Mouse (Mus musculus) lung, embryonic 14.5 days (tissue): Measurements from ENCODE around the gene Tenm3. TPM values are rescaled to one million over a fixed set of nuclear protein-coding genes. Genes with fewer than 3 reads are reported as not detected.

Source experiments
- ATAC-seq: fragments of 200-750 bp; cut with Nextera tagmentation; 2 replicates; pipeline ENCODE4 v1.8.0; 2017; ENCODE audit warnings: mild to moderate bottlenecking, moderate TSS enrichment, moderate library complexity; ENCODE audit not compliant: insufficient read depth
- DNase-seq: peaks from one replicate; pipeline ENCODE4 v3.0.0-alpha.2; 2015
- H3K27ac ChIP-seq: fragments of 300-500 bp; sonication (generic); 2 replicates; pipeline ENCODE4 v1.5.1; 2014; ENCODE audit warnings: low read depth, mild to moderate bottlenecking, moderate library complexity
- H3K27me3 ChIP-seq: fragments of 300-500 bp; sonication (generic); 2 replicates; pipeline ENCODE4 v1.6.1; 2014; ENCODE audit warnings: low read length, control low read depth; ENCODE audit not compliant: insufficient read depth
- H3K36me3 ChIP-seq: fragments of 300-500 bp; sonication (generic); 2 replicates; pipeline ENCODE4 v1.6.1; 2014; ENCODE audit warnings: control low read depth; ENCODE audit not compliant: insufficient read depth
- H3K4me1 ChIP-seq: fragments of 300-500 bp; sonication (generic); 2 replicates; pipeline ENCODE4 v1.6.1; 2014; ENCODE audit warnings: antibody characterized with exemption, control low read depth; ENCODE audit not compliant: insufficient read depth
- H3K4me2 ChIP-seq: fragments of 300-500 bp; sonication (generic); 2 replicates; pipeline ENCODE4 v1.6.1; 2014; ENCODE audit warnings: mild to moderate bottlenecking
- H3K4me3 ChIP-seq: fragments of 300-500 bp; sonication (generic); 2 replicates; pipeline ENCODE4 v1.5.1; 2014; ENCODE audit warnings: low read depth, low read length
- H3K9ac ChIP-seq: fragments of 300-500 bp; sonication (generic); 2 replicates; pipeline ENCODE4 v1.6.1; 2014
- H3K9me3 ChIP-seq: fragments of 300-500 bp; sonication (generic); 2 replicates; pipeline ENCODE4 v1.6.1; 2016; ENCODE audit warnings: low read depth, low read length, control low read depth
- CTCF ChIP-seq: IDR thresholded peaks from 2 replicates; pipeline ENCODE4 v1.5.1; 2016; ENCODE audit warnings: antibody characterized with exemption, low read depth
- WGBS: fragments of 180-500 bp; shearing (Covaris S2); extraction: QIAGEN DNeasy Blood & Tissue Kit; methylation state at CpG from one replicate; pipeline ENCODE4 v1.1.7; 2014; 5-methylcytosine and 5-hydroxymethylcytosine counted together
- polyA plus RNA-seq: library from polyadenylated mRNA; unstranded; fragments of >200 nt; fragmentation: Nextera tagmentation; extraction: Ambion mirVana; gene quantifications from 2 replicates; pipeline ENCODE4 v1.2.1, GENCODE M21; 2014

Tenm3 gene
- polyA plus RNA-seq, 1 experiment from 2014 or later = 9.8 TPM

DNA sequence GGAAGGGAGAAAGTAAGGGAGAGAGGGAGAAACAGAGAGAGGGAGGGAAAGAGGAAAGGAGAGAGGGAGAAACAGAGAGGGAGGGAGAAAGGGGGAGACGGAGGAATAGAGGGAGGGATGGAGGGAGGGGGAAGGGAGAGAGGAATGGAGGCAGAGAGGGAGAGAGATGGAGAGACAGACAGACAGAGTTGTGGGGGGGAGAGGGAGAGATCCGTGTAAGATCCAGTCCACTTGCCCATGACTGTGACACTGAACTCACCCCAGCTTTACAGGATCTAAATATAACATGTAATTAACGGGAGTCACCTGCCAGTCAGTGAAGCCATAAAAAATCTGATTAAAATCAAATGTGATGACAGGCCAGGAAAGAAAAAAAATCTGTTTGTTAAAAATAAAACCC lies 172.9 kb downstream of the Tenm3 start:
- 29% methylated on average over 3 of the region's 3 CpGs for WGBS
- H3K9ac ChIP-seq = no peak overlapping the region
- no peak for TF ChIP-seq CTCF
- no peaks in the 10 kb centered on the region for H3K27me3 ChIP-seq
- no peak overlapping the region for H3K4me3 ChIP-seq
- ATAC-seq (peak; percentile 56; the same call in 1 of the 2 replicates), DNase-seq (no peak)
- H3K27ac ChIP-seq = no peak overlapping the region
- no peaks in the 10 kb centered on the region for H3K36me3 ChIP-seq
- no peak overlapping the region; the same call in 1 of the 2 replicates for H3K4me2 ChIP-seq
- H3K9me3 ChIP-seq = no peaks in the 10 kb centered on the region
- 0 out of 2 replicates have a peak, but pooled peaks cover 4% of the 10 kb centered on the region for H3K4me1 ChIP-seq

GRCm38 (mm10) chr8:48670387-48670786 lies 173.4 kb downstream of the Tenm3 start:
- H3K36me3 ChIP-seq = no peaks in the 10 kb centered on the region
- H3K27me3 ChIP-seq = no peaks in the 10 kb centered on the region
- peak; percentile 79 for DNase-seq
- H3K4me3 ChIP-seq = no peak overlapping the region
- no peaks in the 10 kb centered on the region for H3K9me3 ChIP-seq
- H3K4me2 ChIP-seq = no peak overlapping the region; the same call in 1 of the 2 replicates
- TF ChIP-seq CTCF = no peak
- H3K4me1 ChIP-seq = 0 out of 2 replicates have a peak, but pooled peaks cover 4% of the 10 kb centered on the region
- H3K9ac ChIP-seq = no peak overlapping the region
- no peak overlapping the region for H3K27ac ChIP-seq
- WGBS = 30% methylated on average over 1 of the region's 1 CpGs
- ATAC-seq = peak; percentile 76; the same call in 1 of the 2 replicates

DNA sequence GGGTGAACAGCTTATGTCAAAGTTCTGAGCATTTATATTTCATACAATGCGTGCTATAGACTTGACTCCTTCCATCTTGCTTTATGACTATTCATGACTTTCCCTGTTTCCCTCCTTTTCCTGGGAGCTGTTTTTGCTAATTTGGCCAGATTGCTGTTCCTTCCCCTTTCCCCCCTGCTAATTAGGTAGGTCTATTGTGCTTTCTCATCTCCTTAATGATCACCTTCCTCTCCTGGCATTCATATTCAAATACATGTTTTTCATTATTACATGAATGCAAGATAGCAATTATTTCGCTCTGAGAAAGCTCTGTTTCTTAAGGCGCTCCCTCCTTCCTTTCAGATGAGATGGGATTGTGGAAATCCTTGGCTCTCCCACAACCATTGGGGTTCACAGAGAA lies 178.6 kb downstream of the Tenm3 start:
- H3K4me3 ChIP-seq = no peak overlapping the region
- no peak overlapping the region for H3K9ac ChIP-seq
- ATAC-seq (no peak), DNase-seq (no peak)
- 87% methylated on average over 3 of the region's 3 CpGs for WGBS
- H3K36me3 ChIP-seq = no peaks in the 10 kb centered on the region
- no peak overlapping the region for H3K4me2 ChIP-seq
- no peaks in the 10 kb centered on the region for H3K27me3 ChIP-seq
- H3K27ac ChIP-seq = no peak overlapping the region
- H3K4me1 ChIP-seq = 0 out of 2 replicates have a peak, but pooled peaks cover 4% of the 10 kb centered on the region
- H3K9me3 ChIP-seq = no peaks in the 10 kb centered on the region
- no peak for TF ChIP-seq CTCF

DNA sequence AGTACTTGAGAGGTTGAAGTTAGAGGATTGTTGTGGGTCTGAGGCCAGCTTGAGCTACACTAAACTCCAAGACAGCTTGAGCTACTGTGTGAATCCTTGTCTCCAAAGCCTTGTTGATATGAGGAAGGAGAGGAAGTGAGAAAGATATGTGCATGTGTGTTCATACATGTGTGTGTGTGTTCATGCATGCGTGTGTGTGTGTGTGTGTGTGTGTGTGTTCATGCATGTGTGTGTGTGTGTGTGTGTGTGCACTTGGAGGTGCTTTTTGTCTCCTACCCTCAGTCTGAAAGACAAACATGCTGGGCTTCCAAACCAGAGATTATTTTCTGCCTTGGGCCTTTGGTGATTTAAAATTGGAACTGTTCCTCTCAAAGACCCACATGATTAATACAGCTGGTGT lies 184.5 kb downstream of the Tenm3 start:
- H3K9me3 ChIP-seq = no peaks in the 10 kb centered on the region
- H3K27me3 ChIP-seq = no peaks in the 10 kb centered on the region
- H3K4me3 ChIP-seq = no peak overlapping the region
- WGBS = 96% methylated on average over 1 of the region's 1 CpGs
- H3K4me1 ChIP-seq = no peaks in the 10 kb centered on the region
- no peak overlapping the region for H3K4me2 ChIP-seq
- H3K9ac ChIP-seq = no peak overlapping the region
- ATAC-seq = no peak
- H3K36me3 ChIP-seq = no peaks in the 10 kb centered on the region
- DNase-seq = peak; percentile 22
- no peak for TF ChIP-seq CTCF
- no peak overlapping the region for H3K27ac ChIP-seq

DNA sequence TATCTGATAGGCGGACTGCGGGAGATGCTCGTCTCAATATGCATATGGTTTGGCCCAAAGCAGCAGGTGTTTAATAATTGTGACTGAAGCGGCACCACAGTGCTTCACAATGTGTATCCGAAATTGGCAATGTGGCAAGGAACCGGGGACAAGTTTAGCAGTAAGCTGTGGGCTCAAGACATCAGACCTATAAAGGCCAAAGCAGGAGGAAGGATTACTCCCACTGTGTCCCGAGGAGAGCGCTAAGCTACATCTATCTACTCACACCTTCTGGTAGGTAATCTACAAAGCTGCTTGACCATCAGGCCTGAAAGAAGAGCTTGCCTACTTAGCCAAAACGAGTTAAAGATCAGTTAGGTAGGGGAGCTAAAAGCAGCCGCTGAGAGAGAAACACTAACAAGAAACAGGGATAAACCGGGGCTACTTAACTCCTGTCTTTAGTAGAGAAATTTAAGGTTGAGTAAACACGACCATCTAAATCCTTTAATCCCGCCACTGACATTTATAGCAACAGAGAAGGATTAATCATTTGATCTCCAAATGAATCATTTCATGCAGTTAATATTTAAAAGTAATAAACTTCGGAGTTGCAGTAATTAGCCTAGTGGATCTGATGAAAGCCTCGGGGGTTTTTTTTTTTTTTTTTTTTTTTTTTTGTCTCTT lies 188.2 kb downstream of the Tenm3 start:
- Histone ChIP-seq H3K27me3 (no peaks in the 10 kb centered on the region), H3K9ac (no peak overlapping the region), H3K27ac (no peak overlapping the region), H3K4me1 (no peaks in the 10 kb centered on the region), H3K9me3 (no peaks in the 10 kb centered on the region), H3K4me3 (no peak overlapping the region), H3K4me2 (no peak overlapping the region), H3K36me3 (no peaks in the 10 kb centered on the region)
- WGBS = 60% methylated on average over 15 of the region's 15 CpGs
- DNase-seq = no peak
- TF ChIP-seq CTCF = no peak
- ATAC-seq = no peak

DNA sequence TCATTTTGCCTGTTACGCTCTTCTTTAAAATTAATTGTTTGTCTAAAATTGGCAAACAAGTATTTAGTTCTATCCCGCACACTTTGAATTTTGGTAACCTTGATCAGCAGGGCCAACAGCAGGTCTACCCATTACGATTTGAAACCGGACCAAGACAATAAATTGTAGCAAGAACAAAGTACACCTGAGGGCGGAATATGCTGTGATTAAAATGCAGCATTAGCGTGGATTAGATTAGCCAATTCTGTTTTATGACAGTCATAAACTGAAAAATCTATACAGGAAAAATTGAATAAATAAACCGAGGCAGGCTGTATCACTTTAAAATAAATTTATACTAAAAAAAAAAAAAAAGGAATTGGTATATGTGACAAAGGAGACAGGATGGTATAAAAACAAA lies 193.9 kb downstream of the Tenm3 start:
- no peak for ATAC-seq
- Histone ChIP-seq H3K9me3 (no peaks in the 10 kb centered on the region), H3K4me1 (no peaks in the 10 kb centered on the region), H3K9ac (no peak overlapping the region), H3K27ac (no peak overlapping the region), H3K4me2 (no peak overlapping the region), H3K4me3 (no peak overlapping the region), H3K36me3 (no peaks in the 10 kb centered on the region), H3K27me3 (no peaks in the 10 kb centered on the region)
- TF ChIP-seq CTCF = no peak
- WGBS = 77% methylated on average over 7 of the region's 7 CpGs
- DNase-seq = no peak

- Histone ChIP-seq H3K36me3 (no peaks in the 10 kb centered on the region), H3K9me3 (no peaks in the 10 kb centered on the region), H3K4me3 (no peak overlapping the region), H3K27ac (no peak overlapping the region), H3K27me3 (no peaks in the 10 kb centered on the region), H3K9ac (no peak overlapping the region), H3K4me1 (no peaks in the 10 kb centered on the region), H3K4me2 (peak overlapping the region; percentile 12; the same call in 1 of the 2 replicates)
- DNase-seq (peak; percentile 68), ATAC-seq (peak; percentile 60; the same call in 1 of the 2 replicates)
- no peak for TF ChIP-seq CTCF
- 46% methylated on average over 7 of the region's 7 CpGs for WGBS
These were observed 194.3 kb downstream of the Tenm3 start for GRCm38 (mm10) chr8:48649415-48649814.
